20 mouse cellular contexts compared by ENCODE assay signal in genomic region chr17:74920056-74920455, GRCm38 (mm10).
"Had no signal": no experiment of that assay in that cellular context is flagged by ENCODE, and none has a peak within 500 bp of the region (broad histone marks: within the 10 kb centered on the region; RNA-seq: fewer than 3 reads in every experiment).

No protein-coding gene starts in this region.

- H3K36me3 ChIP-seq: kidney, embryonic 15.5 days; limb, embryonic 13.5 days; liver, embryonic 15.5 days; lung, embryonic 15.5 days; midbrain, embryonic 10.5 days; midbrain, embryonic 13.5 days; neural tube, embryonic 13.5 days; stomach, embryonic 15.5 days had no signal

- H3K4me3 ChIP-seq: kidney, embryonic 15.5 days; limb, embryonic 13.5 days; liver, embryonic 15.5 days; lung, embryonic 15.5 days; megakaryocyte, embryonic 14.5 days; midbrain, embryonic 10.5 days; midbrain, embryonic 13.5 days; myocyte; neural tube, embryonic 13.5 days; stomach, embryonic 15.5 days had no signal

- DNase-seq: left cerebral cortex, postnatal 4 days; lung, adult 18-20 months; lung, postnatal 10 days; lung, postnatal 36 days; retina, postnatal 1 day; right cerebral cortex, postnatal 25 days; spleen, adult 18-20 months; thymus, postnatal 25 days had no signal

- H3K9ac ChIP-seq: kidney, embryonic 15.5 days; limb, embryonic 13.5 days; liver, embryonic 15.5 days; lung, embryonic 15.5 days; midbrain, embryonic 13.5 days; neural tube, embryonic 13.5 days; stomach, embryonic 15.5 days had no signal

- H3K27me3 ChIP-seq: kidney, embryonic 15.5 days; limb, embryonic 13.5 days; liver, embryonic 15.5 days; lung, embryonic 15.5 days; midbrain, embryonic 13.5 days; neural tube, embryonic 13.5 days; stomach, embryonic 15.5 days had no signal

- H3K4me1 ChIP-seq: liver, embryonic 15.5 days; stomach, embryonic 15.5 days had no signal

- H3K9me3 ChIP-seq: kidney, embryonic 15.5 days; liver, embryonic 15.5 days; lung, embryonic 15.5 days; midbrain, embryonic 13.5 days; stomach, embryonic 15.5 days had no signal

- ATAC-seq: intestine, postnatal 0 days; midbrain, embryonic 13.5 days; midbrain, embryonic 16.5 days had no signal

- H3K27ac ChIP-seq: kidney, embryonic 15.5 days; limb, embryonic 13.5 days; liver, embryonic 15.5 days; lung, embryonic 15.5 days; midbrain, embryonic 10.5 days; midbrain, embryonic 13.5 days; neural tube, embryonic 13.5 days; stomach, embryonic 15.5 days had no signal

- H3K4me2 ChIP-seq: kidney, embryonic 15.5 days; limb, embryonic 13.5 days; liver, embryonic 15.5 days; lung, embryonic 15.5 days; midbrain, embryonic 13.5 days; neural tube, embryonic 13.5 days; stomach, embryonic 15.5 days had no signal
